Mouse (Mus musculus) cerebellum, postnatal 4 days (tissue): ENCODE results near the gene Slc13a2.
A peak's percentile ranks its signal among the peaks of the same experiment; 100 is the strongest.

Experiments
- DNase-seq, 2 experiments: peaks; one replicate each; pipeline ENCODE4 v3.0.0; 2022; ENCODE audit warnings: low spot score in 2 of 2, mixed read lengths in 1 of 2

Slc13a2 gene

DNA sequence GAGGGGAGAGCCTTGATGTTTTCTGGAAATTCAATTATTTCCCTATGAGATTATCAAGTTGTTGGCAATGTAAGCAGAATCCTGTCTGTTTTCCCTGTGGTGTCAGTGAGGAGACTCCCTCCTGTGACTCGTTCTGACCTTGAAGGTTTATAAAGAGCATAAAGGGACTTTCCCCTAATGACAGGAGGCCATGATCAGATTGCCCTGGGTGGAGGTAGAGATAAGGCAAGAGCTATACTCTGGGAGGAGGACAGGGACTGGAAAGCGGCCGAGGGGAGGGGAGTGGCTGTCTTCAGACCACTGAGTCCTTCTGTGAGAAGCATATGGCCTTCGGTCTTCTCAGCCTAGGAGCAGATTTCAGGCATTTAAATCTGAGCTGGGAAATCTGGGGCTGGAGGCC lies 12.0 kb upstream of the Slc13a2 start:
- no peak for DNase-seq

DNA sequence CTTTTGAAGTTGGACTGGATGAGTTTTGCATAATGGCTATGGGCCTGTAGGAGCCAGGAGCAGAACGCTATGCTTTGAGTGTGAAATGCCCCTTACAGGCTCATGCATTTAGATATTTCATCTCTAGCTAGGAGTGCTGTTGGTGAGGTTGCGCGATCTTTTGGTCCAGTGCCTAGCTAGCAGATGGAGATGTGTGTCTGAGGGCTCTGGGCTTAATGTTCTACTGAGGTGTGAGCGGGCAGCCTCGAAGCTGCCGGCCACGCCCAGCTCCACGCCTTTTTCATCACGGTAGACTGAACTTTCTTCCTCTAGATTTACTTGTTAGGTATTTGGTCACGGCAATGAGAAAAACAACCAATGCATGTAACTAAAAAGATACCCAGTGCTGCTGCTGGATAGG lies 9.2 kb upstream of the Slc13a2 start:
- no peak for DNase-seq

DNA sequence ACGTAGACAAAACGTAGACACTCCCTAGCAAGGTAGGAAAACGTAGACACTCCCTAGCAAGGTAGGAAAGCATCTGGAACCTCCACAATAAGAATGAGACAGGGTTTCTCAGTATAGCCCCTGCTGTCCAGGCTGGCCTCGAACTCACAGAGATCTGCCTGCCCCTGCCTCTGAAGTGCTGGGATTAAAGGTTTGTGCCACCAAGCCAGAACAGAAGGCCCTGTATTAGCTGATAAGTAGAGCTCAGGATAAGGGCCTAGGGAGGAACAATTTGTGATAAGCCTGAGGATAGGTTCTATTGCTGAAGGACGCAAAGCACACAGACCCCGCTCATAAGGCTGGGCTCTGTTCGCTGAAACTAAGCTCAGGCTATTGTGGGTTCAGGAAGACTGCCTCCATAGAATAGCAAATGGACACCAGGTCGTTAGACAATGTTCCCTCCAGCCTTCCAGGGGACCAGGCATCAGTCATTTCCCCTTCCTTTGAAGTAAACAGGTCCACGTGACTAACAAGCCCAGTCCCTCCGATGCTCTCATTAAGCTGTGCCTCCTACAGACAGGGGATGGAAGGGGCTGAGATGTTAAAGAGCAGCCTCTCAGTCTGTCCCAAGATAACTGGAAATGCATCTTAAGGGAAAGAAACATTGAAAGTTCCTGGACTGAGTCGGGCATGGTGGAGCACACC lies 8.3 kb upstream of the Slc13a2 start:
- DNase-seq = no peak

DNA sequence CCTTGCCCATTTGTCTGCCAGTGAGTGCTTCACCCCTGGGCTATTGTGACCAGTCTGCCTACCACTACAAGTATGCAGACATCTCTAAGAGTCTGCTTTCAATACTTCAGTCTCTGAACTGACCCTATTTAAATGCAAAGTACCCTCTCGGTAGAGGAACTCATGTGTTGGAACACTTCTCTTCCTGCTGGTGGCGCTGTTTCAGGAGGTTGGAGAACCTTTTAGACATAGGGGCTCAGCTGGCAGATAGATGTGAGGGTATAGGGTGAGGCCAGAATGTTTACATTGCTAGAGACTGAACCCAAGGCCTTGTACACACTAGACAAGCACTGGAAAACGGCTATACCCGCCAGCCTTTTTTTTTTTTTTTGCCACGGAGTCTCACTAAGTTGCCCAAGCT lies 6.3 kb upstream of the Slc13a2 start:
- no peak for DNase-seq

DNA sequence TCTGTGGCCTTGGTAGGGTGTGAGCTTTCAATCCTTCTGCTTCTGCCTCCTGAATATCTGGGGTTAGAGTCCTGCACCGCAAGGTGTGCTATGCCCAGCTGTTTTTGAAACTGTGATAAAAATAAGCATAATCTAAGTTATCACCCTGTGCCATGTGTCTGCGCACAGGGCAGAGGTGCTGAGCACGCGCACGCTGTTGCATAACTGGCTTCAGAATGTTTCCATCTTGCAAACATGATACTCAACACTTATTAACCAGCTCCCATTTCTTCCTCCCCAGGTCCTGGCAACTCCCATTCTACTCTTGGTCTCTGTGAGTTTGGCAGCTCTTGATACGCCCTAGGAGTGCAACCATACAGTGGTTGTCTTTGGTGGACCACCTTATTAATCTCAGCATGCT lies 5.6 kb upstream of the Slc13a2 start:
- DNase-seq = no peak

DNA sequence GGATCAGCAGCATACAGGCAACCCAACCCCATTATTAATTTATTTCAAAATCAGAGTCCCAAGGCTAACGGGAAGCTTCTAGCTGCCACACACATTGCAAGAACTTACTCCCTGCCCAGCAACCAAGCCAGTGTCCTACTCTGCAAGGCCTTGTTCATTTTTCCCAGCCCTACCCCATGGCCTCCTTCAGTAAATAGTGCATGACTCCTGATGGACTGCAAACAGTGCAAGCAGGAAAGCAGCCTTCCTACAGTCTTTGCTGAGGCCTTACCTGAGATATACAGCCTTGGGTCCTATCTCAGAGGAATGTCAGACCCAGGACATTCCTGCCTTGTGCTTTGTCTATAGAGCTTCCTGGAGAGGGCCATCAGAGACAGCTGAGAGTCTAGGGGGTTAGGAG lies 3.6 kb upstream of the Slc13a2 start:
- no peak for DNase-seq

- DNase-seq = no peak
These were observed 2.3 kb upstream of the Slc13a2 start for GRCm38 (mm10) chr11:78424352-78424751.

DNA sequence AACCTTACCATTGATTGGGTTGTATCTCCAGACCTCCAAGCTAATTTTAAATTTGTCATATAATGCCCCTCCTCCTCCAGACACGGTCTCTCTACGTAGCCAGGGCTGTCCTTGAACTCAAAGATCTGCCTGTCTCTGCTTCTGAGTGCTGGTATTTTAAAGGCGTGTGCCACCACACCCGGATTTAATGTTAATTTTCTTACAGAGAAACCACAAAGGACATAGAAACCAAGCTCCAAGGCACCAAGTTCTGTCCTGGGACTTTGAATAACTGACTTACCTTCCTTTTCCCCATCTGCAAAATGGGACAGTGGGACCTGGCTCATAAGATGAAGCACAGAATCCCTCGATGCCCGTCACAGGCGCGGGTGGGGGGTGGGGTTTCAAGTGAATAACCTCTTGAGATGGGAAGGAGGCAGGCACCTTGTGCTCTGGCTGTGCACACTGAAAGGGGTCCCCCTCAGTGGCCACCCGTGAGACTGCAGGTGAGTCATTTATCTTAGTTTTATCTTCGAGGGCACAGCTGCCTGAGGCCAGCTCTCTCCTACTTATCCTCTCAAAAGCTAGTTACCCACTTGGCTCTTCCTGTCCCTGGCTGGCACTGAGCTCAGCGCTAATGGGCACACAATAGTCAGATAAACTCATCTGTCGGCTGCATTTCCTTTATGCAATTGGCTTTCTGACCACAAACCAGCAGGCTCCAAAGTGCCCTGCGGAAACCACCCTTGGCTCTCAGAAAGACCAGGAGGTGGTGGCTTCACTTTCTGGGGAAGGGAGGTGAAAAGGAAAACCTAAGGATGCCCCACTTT lies 612 bp downstream of the Slc13a2 start:
- no peak for DNase-seq

GRCm38 (mm10) chr11:78420263-78420889 lies 1.6 kb downstream of the Slc13a2 start:
- no peak for DNase-seq

- no peak for DNase-seq
These were observed 5.2 kb downstream of the Slc13a2 start for GRCm38 (mm10) chr11:78416854-78417253.

- DNase-seq = no peak
These were observed 9.2 kb downstream of the Slc13a2 start for GRCm38 (mm10) chr11:78412861-78413260.

DNA sequence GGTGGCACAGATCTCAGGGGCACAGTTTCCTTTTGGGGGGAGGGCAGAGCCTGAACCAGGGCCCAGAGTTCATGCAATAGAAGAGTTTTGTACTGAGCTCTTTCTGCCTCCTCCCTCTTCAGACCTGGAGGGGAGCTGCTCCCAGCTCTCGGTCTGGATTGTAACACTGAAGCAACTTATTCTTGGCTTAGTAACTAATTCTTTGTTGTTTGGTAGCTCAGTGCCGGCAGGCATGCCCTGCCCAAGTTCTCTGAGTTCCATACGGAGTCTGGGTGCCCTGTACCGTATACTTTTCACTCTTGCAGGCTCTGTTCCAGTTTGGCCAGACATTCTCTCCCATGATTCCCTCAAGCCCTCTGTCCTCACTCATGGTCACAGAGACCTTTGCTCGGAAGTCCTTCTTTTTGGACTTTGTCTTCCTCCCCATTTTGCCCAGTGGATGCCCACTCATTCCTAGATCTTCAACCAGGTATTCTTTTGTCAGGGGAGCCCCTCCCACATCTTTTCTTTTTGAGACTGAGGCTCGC lies 9.6 kb downstream of the Slc13a2 start:
- no peak for DNase-seq

GRCm38 (mm10) chr11:78411606-78412323 lies 10.3 kb downstream of the Slc13a2 start:
- DNase-seq = peak in 1 of 2 experiments; percentile 47

- DNase-seq = no peak
These were observed 13.5 kb downstream of the Slc13a2 start for GRCm38 (mm10) chr11:78408256-78409240.

DNA sequence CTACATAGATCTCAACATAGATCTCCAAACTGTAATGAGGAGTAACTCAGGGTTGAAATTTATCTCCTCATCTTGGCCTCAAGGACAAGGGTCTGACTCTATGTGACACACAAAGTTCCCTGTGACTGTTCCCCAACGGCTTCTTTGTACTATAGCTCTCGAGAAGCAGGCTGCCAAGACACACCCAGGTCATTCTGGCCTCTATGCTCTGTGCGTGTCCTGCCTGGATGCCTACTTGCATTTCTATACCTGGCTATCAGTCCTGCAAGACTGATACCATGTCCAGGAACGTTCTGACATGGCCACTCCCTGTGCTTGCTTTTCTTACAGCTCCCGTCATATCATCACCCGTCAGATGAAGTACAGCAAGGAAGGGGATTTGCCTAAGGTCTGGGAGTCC lies 20.0 kb downstream of the Slc13a2 start:
- DNase-seq = no peak

DNA sequence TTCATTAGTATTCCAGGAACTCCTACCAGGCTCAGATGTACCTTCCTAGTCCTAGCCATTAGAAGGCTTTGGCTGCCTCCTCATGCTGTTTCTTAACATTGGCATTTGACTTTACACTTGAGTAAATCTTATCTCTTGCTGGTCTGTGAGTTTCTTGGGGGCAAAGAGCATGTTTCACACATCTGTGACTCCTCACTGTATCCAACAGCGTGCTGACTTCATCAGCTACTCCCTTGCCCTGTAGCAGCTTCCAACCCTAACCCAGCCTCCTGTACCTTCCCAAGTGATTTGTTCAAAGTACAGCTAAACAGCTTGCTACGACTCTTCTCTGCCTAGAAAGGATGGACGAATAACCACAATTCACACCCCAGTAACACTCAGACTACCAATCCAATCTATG lies 20.5 kb downstream of the Slc13a2 start:
- DNase-seq = no peak

DNA sequence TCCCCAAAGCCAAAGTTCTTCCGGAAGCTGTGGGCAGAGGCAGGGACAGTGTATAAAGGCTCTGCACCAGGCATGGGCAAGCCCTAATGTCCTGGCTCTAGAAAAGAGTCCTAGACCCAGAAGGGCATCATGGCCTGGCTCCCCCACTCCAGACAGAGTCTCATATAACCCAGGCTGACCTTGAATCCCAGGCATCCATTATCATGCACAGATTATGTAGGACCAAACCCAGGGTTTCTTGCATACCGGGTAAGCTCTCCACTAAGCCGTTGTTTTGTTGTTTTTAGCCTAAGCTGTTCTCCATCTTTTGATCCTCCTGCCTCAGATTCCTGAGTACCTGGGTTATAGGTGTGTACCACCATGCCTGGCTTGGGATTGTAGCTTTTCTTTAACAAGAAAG lies 21.1 kb downstream of the Slc13a2 start:
- DNase-seq = no peak

DNA sequence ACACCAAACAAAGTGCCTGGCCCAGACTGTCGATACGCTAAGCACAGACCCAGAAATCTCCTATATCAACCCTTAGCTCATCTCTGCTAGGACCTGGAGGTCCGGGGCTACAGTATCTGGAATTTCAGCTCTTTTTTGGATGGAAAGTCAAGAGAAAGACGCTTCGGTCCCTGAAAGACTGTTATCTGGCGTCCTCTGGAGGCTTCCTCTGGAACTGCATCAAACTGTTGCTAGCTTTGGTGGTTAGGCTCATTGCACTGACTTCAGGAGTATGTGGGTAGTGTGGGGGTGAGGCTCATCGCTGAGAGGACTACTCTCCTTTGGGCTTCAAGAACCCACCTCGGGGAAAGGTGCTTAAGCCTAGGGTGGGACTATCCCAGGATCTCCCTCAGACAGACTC lies 22.3 kb downstream of the Slc13a2 start:
- peak; percentile 68 to 87 for DNase-seq

DNA sequence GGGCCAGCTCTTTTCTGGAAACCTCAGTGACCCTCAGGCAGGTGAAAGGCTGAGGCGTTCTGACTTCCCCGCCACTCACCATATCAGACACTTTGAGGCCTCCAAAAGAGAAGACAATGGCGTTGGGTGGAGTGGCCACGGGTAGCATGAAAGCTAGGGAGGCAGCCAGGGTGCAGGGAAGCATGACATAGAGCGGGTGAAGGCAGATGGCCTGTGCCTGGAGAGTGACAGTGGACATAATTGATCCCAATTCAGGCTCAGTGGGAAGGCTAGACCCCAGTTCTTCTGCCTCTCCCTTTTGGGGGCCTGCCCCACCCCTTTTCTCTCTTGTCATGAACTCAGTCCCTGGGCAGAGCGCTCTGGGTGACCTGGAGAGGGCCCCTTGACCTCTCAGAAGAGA lies 23.8 kb downstream of the Slc13a2 start:
- DNase-seq = no peak

GRCm38 (mm10) chr11:78397397-78397796 lies 24.6 kb downstream of the Slc13a2 start:
- peak; percentile 48 to 76 for DNase-seq

DNA sequence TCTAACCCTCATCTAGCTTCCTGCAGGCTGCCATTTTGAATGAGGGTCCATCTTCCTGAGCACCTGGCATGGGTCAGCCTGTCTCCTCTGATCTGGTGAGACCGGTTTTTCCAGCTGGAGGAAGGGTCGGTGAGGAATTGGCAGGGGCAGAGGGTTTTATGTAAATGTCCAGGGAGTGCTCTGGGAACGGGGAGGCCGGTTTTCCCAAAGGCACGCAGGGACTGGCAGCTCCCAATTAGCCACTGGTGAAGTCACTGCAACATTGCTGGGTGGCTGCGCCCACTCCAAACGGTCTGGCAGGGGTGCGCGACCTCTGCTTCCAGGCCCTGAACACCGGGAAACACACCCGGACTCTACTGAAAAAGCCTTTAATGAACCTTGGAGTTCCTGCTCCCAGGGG lies 25.1 kb downstream of the Slc13a2 start:
- no peak for DNase-seq
